Mouse (Mus musculus) E14TG2a.4 (cell line): ENCODE data around the gene Hsd17b7.

Experiments used
- CTCF ChIP-seq: conservative IDR thresholded peaks from 2 replicates; pipeline ENCODE4 v1.5.1; 2014; ENCODE audit warnings: low read length
- POU5F1 ChIP-seq: IDR thresholded peaks from 2 replicates; pipeline ENCODE4 v1.6.1; 2014; ENCODE audit warnings: low read length, borderline replicate concordance

DNA sequence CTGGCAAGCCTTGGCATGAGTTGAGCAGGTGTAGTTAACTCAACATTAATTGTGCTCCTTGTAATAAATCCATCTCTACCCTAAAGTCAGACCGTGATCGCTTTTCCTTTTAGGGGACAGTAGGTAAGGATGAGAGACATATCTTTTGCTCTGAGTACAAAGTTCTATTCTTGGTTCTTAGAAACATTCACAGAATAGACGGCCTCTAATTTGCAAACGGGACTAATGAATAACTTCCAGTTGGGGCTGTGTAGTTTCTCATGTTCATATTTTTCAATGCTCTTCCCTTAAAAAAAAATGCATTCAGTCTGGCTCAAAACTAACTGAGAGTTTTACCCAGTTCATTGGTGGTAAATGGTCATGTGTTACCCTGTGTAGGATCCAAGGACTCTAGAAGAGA is 1.9 kb upstream of the Hsd17b7 start:
- TF ChIP-seq CTCF: no peak
- TF ChIP-seq POU5F1: no peak
